Mouse (Mus musculus): ENCODE data around the gene Parp6.

GRCm38 (mm10) chr9:59667904-59668303, 50.8 kb downstream of the Parp6 start:
- TF ChIP-seq CTCF (IDR thresholded peaks at IDR 0.05; ENCODE audit: low read depth), result no peak
- no peak for TF ChIP-seq EP300 (optimal IDR thresholded peaks at IDR 0.05)
